Mouse (Mus musculus) small intestine, adult 2 months (tissue): ENCODE data around the gene Pacs1.
A peak's percentile ranks its signal among the peaks of the same experiment; 100 is the strongest.

Source experiments
- CTCF ChIP-seq: fragments of 200-500 bp; IDR thresholded peaks from 2 replicates; pipeline ENCODE4 v1.5.1; 2012; ENCODE audit warnings: low read depth, mild to moderate bottlenecking, control low read depth, inconsistent platforms, low read length, moderate library complexity, mixed read lengths; ENCODE audit not compliant: insufficient replicate concordance, insufficient read length; ENCODE audit errors: extremely low read depth
- POLR2A ChIP-seq: fragments of 200-500 bp; IDR thresholded peaks from 2 replicates; pipeline ENCODE4 v1.6.1; 2012; ENCODE audit warnings: low read depth, mild to moderate bottlenecking, control low read depth, inconsistent platforms, low read length, moderate library complexity

- TF ChIP-seq CTCF: peak; percentile 81
- peak; percentile 32; the same call in 1 of the 2 replicates for TF ChIP-seq POLR2A
Measured at GRCm38 (mm10) chr19:5117494-5118383, 155.2 kb downstream of the Pacs1 start.
